Mouse (Mus musculus) spleen, adult 2 months (tissue): ENCODE measurements at regions not wholly inside any gene's neighbourhood (a gene's known extent, or its start where the extent isn't known, plus 50 kb on each side); places are given as distances from the start of the nearest gene placed in this dataset.

ENCODE experiments used
- CTCF ChIP-seq: fragments of 200-500 bp; IDR thresholded peaks from 2 replicates; pipeline ENCODE4 v1.5.1; 2011; ENCODE audit warnings: mild to moderate bottlenecking, inconsistent platforms; ENCODE audit not compliant: insufficient read depth, insufficient read length, insufficient replicate concordance; ENCODE audit errors: extremely low read depth
- POLR2A ChIP-seq: fragments of 200-500 bp; IDR thresholded peaks from 2 replicates; pipeline ENCODE4 v1.6.1; 2011; ENCODE audit warnings: low read depth, low read length, inconsistent platforms

DNA sequence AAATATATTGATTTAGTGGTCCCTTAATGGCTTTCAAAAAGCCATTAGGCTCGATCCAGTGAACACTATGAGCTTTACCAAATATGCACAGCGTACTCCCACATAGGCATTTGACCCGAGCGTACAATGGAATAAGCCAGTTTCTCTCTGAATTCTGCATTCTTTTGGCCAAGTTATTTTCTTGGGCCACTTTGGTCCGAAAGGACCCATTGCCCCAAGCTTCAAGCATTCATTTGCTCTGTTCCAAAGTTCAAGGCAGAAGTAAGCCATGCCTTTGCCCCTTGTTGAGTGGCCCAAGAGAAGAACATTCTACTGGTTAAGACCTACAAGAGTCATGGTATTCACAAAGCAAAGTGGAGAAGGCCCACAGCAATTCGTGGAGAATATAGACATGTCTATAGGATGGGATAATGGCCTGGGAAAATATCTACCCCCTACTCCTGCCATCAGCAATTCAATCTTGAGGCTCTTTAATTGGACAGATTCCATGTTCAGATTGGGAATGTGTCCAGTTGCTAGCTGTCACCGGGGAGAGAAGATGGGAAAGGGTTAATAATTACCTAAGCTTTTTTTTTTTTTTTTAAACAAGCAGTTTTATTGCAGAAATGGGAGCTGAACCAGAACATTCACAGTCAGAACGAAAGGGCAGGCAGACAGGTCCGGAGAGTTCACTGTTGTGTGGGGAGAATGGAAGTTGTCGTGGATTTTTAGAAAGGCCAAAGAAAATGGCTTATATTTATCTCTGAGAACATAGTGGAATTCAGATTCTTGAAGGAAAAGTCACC is 175.5 kb upstream of the Nr2f2 start:
- no peak for TF ChIP-seq POLR2A
- no peak for TF ChIP-seq CTCF
